Mouse (Mus musculus) bone marrow, adult 2 months (tissue): Measurements from ENCODE around the gene Eva1a.

ENCODE experiments used
- CTCF ChIP-seq: fragments of 200-500 bp; IDR thresholded peaks from 2 replicates; pipeline ENCODE4 v1.5.1; 2011; ENCODE audit warnings: low read length, control low read depth; ENCODE audit not compliant: control insufficient read depth, insufficient read depth
- POLR2A ChIP-seq: fragments of 200-500 bp; IDR thresholded peaks from 2 replicates; pipeline ENCODE4 v1.6.1; 2011; ENCODE audit warnings: low read depth, mild to moderate bottlenecking, control low read depth, low read length, borderline replicate concordance; ENCODE audit not compliant: control insufficient read depth

- TF ChIP-seq CTCF (no peak), POLR2A (no peak)
These were observed 1.6 kb upstream of the Eva1a start for GRCm38 (mm10) chr6:82039193-82039592.
